Mouse (Mus musculus) ES-CJ7 (cell line): ENCODE data around the gene Slc38a5.

Source experiments
- DNase-seq: peaks from one replicate; pipeline ENCODE4 v3.0.0; 2011; ENCODE audit warnings: low read depth, low spot score

The Slc38a5 gene

GRCm38 (mm10) chrX:8309302-8309701 is 38.4 kb downstream of the Slc38a5 start:
- DNase-seq, result no peak

GRCm38 (mm10) chrX:8314905-8315304 is 44.0 kb downstream of the Slc38a5 start:
- peak; percentile 83 for DNase-seq

- no peak for DNase-seq
Measured at GRCm38 (mm10) chrX:8327124-8327523, 56.2 kb downstream of the Slc38a5 start, which contains the start of gene Ssxb10. Gene Ssxb10 (plus strand): TSS chrX:8327424.
